Mouse (Mus musculus): ENCODE measurements at regions not wholly inside any gene's neighbourhood (a gene's known extent, or its start where the extent isn't known, plus 50 kb on each side); places are given as distances from the start of the nearest gene placed in this dataset.

- no peak for TF ChIP-seq CTCF (IDR thresholded peaks at IDR 0.05; ENCODE audit: control insufficient read depth, insufficient read depth, insufficient read length)
- no peak for TF ChIP-seq USF1 (IDR thresholded peaks at IDR 0.05; ENCODE audit: low read depth)
- no peak for TF ChIP-seq MYOG (IDR thresholded peaks at IDR 0.05; ENCODE audit: control insufficient read depth, extremely low read depth, insufficient read length)
- no peak for TF ChIP-seq MYOD1 (IDR thresholded peaks at IDR 0.05; ENCODE audit: control insufficient read depth, insufficient read length, low read depth)
These were observed 215.7 kb downstream of the Tex29 start for GRCm38 (mm10) chr8:12055931-12056330.
